Mouse (Mus musculus) hindbrain, embryonic 14.5 days (tissue): ENCODE measurements around the gene Gm49373. TPM values are rescaled to one million over a fixed set of nuclear protein-coding genes. Genes with fewer than 3 reads are reported as not detected.

Experiments used
- ATAC-seq: fragments of 200-750 bp; cut with Nextera tagmentation; 2 replicates; pipeline ENCODE4 v1.8.0; 2017; ENCODE audit warnings: moderate number of reproducible peaks, mild to moderate bottlenecking, moderate TSS enrichment, moderate library complexity; ENCODE audit not compliant: low FRiP score
- DNase-seq: peaks from one replicate; pipeline ENCODE4 v3.0.0-alpha.2; 2015; ENCODE audit warnings: low spot score
- H3K27ac ChIP-seq: fragments of 300-500 bp; sonication (generic); 2 replicates; pipeline ENCODE4 v1.5.1; 2014; ENCODE audit warnings: mild to moderate bottlenecking, moderate library complexity
- H3K27me3 ChIP-seq: fragments of 300-500 bp; sonication (generic); 2 replicates; pipeline ENCODE4 v1.6.1; 2014; ENCODE audit warnings: mild to moderate bottlenecking, low read length, mixed read lengths; ENCODE audit not compliant: control insufficient read depth, insufficient read depth
- H3K36me3 ChIP-seq: fragments of 300-500 bp; sonication (generic); replicated peaks from 2 replicates; pipeline ENCODE4 v1.6.1; 2014; ENCODE audit not compliant: control insufficient read depth, insufficient read depth
- H3K4me1 ChIP-seq: fragments of 300-500 bp; sonication (generic); replicated peaks from 2 replicates; pipeline ENCODE4 v1.6.1; 2014; ENCODE audit warnings: antibody characterized with exemption, low read length, mixed read lengths; ENCODE audit not compliant: control insufficient read depth, insufficient read depth
- H3K4me2 ChIP-seq: fragments of 300-500 bp; sonication (generic); replicated peaks from 2 replicates; pipeline ENCODE4 v1.6.1; 2014; ENCODE audit warnings: mild to moderate bottlenecking, moderate library complexity
- H3K4me3 ChIP-seq: fragments of 300-500 bp; sonication (generic); replicated peaks from 2 replicates; pipeline ENCODE4 v1.5.1; 2014; ENCODE audit warnings: mild to moderate bottlenecking, low read length
- H3K9ac ChIP-seq: fragments of 300-500 bp; sonication (generic); 2 replicates; pipeline ENCODE4 v1.6.1; 2014
- H3K9me3 ChIP-seq: fragments of 300-500 bp; sonication (generic); 2 replicates; pipeline ENCODE4 v1.6.1; 2016; ENCODE audit warnings: low read length; ENCODE audit not compliant: control insufficient read depth
- WGBS: fragments of 180-500 bp; shearing (Covaris S2); extraction: QIAGEN DNeasy Blood & Tissue Kit; methylation state at CpG from one replicate; pipeline ENCODE4 v1.1.7; 2014; 5-methylcytosine and 5-hydroxymethylcytosine counted together
- polyA plus RNA-seq: library from polyadenylated mRNA; unstranded; fragments of >200 nt; fragmentation: Nextera tagmentation; extraction: Ambion mirVana; gene quantifications from 2 replicates; pipeline ENCODE4 v1.2.1, GENCODE M21; 2014

Gene Gm49373
- polyA plus RNA-seq, 1 experiment from 2014 or later: 1.2 TPM

DNA sequence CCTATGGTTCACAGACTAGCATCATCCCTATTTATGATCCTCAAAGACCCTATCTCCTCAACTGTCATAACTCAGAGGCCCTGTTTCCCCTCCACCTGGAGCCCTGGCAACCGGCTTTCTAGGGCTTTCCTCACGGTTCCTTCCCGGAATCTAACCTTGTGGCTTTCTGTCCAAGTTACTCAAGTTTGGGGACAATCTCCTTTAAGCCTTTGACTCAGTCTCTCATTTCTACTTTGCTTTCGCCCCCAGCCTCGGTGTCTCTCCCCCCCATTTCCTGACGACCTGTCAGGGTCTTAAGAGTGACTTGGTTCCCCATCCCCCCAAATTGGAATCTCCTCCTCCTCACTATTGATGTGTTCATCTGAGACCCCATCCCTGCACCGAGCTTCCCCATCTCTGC, 40.4 kb downstream of the Gm49373 start:
- H3K4me3 ChIP-seq: peak overlapping the region; percentile 41
- peak overlapping the region; percentile 57 for H3K9ac ChIP-seq
- H3K4me2 ChIP-seq: peak overlapping the region; percentile 90
- ATAC-seq (no peak), DNase-seq (no peak)
- H3K27me3 ChIP-seq: peaks cover 87% of the 10 kb centered on the region
- H3K27ac ChIP-seq: no peak overlapping the region
- 5% methylated on average over 7 of the region's 7 CpGs for WGBS
- H3K9me3 ChIP-seq: no peaks in the 10 kb centered on the region
- H3K36me3 ChIP-seq: no peaks in the 10 kb centered on the region
- H3K4me1 ChIP-seq: peaks cover 45% of the 10 kb centered on the region

DNA sequence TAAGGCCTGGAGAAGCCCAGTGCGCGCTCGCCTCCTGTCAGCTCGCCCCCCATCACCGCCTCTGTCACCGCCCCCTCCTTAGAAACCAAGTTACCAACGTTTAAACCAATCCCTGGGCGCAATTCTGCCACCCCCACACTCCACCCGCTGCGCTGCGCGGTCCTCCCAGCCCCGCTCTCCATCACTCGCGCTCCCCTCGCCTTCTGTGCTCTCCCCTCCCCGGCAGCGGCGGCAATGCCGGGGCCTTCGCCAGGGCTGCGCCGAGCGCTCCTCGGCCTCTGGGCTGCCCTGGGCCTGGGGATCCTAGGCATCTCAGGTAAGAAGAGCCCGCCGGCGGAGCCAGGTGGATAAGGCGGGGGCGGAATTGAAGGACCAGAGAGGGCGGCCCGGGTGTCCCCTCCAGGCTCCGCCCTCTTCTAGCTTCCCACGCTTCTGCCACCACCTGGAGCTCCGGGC, 41.0 kb downstream of the Gm49373 start, which contains the start of gene Icam5:
Icam5 (plus strand) TSS at position 178 of the 456 bp plus-strand sequence.
- Histone ChIP-seq H3K36me3 (no peaks in the 10 kb centered on the region), H3K4me3 (peak within 1 kb of the TSS; percentile 41), H3K4me1 (peaks cover 40% of the 10 kb centered on the region), H3K4me2 (peak within 1 kb of the TSS; percentile 90), H3K27ac (no peak within 1 kb of the TSS), H3K27me3 (peaks cover 83% of the 10 kb centered on the region), H3K9ac (peak within 1 kb of the TSS; percentile 57), H3K9me3 (no peaks in the 10 kb centered on the region)
- WGBS: under 1% methylated on average over 34 of the region's 35 CpGs
- DNase-seq: no peak
- peak; percentile 44 for ATAC-seq

DNA sequence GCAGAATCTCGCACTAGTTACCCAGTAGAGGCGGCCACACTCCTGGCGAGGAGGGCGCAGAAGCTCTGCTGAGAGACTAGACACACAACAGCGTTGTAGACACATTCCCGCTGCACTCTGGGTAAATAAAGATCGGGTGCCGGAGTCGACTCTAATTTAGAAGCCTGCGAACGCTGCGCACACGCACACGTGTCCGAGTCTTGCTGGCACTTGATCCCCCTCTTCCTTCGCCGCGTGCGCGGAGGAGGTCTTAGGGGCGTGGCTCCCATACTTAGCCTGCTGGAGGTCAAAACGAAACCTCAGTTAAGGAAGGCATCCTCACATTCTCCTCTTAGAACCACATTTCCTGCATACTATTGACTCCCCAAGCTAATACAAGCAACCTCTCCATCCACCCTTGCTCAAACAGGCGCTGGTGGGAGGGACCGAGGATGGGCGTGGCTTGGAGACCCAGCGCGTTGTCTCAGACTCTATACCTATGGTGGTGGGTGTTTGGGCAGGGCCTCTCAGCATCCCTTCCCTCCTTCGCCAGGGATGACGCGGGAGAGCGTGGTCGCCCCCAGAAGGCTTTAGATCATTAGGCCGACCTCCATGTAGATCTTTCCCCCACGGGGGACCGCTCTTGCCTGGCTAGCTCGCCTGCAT, 41.5 kb downstream of the Gm49373 start:
- Histone ChIP-seq H3K36me3 (no peaks in the 10 kb centered on the region), H3K4me1 (peaks cover 34% of the 10 kb centered on the region), H3K9ac (peak overlapping the region; percentile 57), H3K27ac (no peak overlapping the region), H3K9me3 (no peaks in the 10 kb centered on the region), H3K4me3 (peak overlapping the region; percentile 41), H3K4me2 (peak overlapping the region; percentile 90), H3K27me3 (peaks cover 83% of the 10 kb centered on the region)
- ATAC-seq: peak; percentile 61
- DNase-seq: peak; percentile 55
- under 1% methylated on average over 36 of the region's 36 CpGs for WGBS

DNA sequence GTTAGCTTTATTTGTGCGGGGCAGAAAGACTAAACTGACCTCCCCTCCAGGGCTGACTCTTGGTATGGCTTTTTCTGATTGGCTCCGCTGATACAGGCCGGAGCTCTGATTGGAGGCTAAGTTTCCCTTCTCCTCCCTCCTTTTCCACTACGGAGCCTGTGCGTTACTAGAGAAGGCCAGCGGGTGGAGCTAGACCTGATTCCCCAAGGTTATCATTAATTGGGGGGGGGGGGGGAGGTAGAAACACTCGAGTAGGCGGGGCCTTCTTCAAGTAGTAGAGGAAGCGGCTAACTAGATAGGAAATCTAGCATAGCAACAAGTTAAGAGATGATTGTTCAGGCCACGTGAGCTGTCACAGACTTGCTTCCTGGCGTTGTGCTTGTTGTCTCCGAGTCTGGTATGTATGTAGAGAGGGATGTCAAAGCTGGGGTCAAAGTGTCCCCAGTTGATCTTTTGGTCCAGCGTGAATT, 42.1 kb downstream of the Gm49373 start:
- peak overlapping the region; percentile 90 for H3K4me2 ChIP-seq
- H3K27me3 ChIP-seq: peaks cover 78% of the 10 kb centered on the region
- no peaks in the 10 kb centered on the region for H3K36me3 ChIP-seq
- H3K9ac ChIP-seq: 0 out of 2 replicates have a peak overlapping the region, but pooled peaks have one; percentile 57
- no peaks in the 10 kb centered on the region for H3K9me3 ChIP-seq
- peak overlapping the region; percentile 41 for H3K4me3 ChIP-seq
- ATAC-seq: peak; percentile 44
- peak; percentile 79 for DNase-seq
- H3K27ac ChIP-seq: no peak overlapping the region
- under 1% methylated on average over 13 of the region's 13 CpGs for WGBS
- peaks cover 34% of the 10 kb centered on the region for H3K4me1 ChIP-seq

DNA sequence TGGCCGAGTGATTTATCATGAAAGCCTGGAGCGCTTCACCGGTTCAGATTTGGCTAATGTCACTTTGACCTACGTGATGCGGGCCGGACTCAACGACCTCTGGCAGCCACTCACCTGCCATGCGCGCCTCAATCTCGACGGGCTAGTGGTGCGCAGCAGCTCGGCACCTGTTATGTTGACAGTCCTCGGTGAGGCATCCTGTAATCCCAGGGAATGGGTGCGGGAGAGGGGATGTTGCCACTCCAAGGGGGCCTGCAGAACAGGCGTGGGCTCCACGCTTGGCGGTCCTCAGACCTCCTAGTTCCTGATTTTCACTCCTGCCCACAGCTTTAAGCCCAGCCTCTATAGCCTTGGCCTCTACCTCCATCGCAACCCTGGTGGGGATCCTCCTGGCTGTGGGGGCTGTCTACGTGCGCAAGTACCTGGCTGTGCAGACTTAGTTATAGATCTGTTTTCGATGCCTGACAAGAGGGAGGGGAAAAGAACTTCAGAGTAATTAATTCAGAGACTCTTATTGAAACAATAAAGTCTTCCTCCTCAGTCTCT, 42.8 kb downstream of the Gm49373 start:
- Histone ChIP-seq H3K9me3 (no peaks in the 10 kb centered on the region), H3K9ac (no peak overlapping the region), H3K27me3 (peaks cover 73% of the 10 kb centered on the region), H3K4me1 (peaks cover 30% of the 10 kb centered on the region), H3K27ac (no peak overlapping the region), H3K4me2 (peak overlapping the region; percentile 90), H3K36me3 (no peaks in the 10 kb centered on the region), H3K4me3 (no peak overlapping the region)
- WGBS: 23% methylated on average over 22 of the region's 22 CpGs
- no peak for ATAC-seq
- no peak for DNase-seq

DNA sequence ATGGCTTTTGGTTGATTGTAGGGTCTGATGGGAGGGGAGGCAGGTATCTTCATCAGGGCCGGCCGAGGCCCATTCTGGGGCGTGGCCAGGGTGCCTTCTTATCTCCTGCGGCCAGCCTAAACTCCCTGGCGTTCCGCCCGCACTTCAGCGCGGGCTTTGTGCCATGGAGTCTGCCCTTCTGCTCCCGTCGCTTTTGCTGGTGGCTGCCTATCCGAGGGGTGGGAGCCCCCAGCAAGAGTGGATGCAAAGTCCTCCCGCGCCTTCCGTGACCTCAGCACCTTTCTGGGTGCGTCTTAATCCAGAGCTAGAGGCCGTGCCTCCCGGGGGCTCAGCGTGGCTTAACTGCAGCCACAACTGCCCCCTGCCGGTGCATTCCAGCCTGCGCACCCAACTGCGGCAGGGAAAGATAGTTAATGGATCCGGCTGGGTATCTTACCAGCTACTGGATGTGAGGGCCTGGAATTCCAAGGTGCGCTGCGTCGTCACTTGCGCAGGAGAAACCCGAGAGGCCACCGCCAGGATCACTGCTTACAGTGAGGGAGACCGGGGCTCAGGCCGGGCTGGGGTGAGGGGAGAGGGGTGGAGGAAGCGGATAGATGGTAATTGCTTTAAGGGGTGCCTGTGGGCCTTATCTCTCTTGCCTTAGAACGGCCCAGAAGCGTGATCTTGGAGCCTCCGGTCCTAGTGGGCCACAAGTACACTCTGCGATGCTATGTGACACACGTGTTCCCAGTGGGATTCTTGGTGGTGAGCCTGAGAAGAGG, 43.4 kb downstream of the Gm49373 start, which contains the start of gene Icam4:
Icam4 (plus strand) TSS at position 83 of the 764 bp plus-strand sequence.
- no peak for ATAC-seq
- DNase-seq: peak; percentile 53
- WGBS: 3% methylated on average over 37 of the region's 37 CpGs
- Histone ChIP-seq H3K9me3 (no peaks in the 10 kb centered on the region), H3K27ac (no peak within 1 kb of the TSS), H3K4me3 (peak within 1 kb of the TSS; percentile 19), H3K9ac (0 out of 2 replicates have a peak within 1 kb of the TSS, but pooled peaks have one; percentile 20), H3K36me3 (no peaks in the 10 kb centered on the region), H3K27me3 (peaks cover 66% of the 10 kb centered on the region), H3K4me2 (peak within 1 kb of the TSS; percentile 44), H3K4me1 (peaks cover 29% of the 10 kb centered on the region)

DNA sequence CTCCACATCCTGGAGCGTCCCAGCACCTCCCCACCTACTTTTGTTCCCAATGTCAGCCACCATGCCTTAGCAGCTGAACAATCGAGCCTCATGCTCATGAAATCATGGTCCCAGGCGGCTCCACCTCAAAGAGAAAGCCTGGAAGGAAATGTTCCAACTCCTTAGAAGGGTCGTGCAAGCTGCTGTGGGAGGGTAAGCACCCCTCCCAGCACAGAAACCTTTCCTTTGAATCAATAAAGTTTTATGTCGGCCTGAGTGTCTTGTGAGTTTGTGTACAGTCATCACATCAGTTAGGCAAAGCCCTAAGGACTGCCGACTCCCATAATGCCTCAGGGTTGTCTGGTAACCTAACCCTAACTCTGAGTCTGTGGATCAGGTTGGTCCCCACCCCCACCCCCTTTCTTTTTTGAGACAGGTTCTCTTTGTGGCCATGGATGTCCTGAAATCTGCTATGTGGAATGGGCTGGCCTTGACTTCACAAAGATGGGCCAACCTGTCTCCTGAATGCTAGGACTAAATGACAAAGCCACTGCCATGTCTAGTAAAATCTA, 44.3 kb downstream of the Gm49373 start:
- H3K4me1 ChIP-seq: peaks cover 29% of the 10 kb centered on the region
- no peak for DNase-seq
- no peak overlapping the region for H3K27ac ChIP-seq
- no peak overlapping the region for H3K9ac ChIP-seq
- H3K36me3 ChIP-seq: no peaks in the 10 kb centered on the region
- WGBS: 74% methylated on average over 6 of the region's 6 CpGs
- no peaks in the 10 kb centered on the region for H3K9me3 ChIP-seq
- no peak for ATAC-seq
- H3K4me2 ChIP-seq: no peak overlapping the region
- H3K27me3 ChIP-seq: peaks cover 58% of the 10 kb centered on the region
- H3K4me3 ChIP-seq: no peak overlapping the region

DNA sequence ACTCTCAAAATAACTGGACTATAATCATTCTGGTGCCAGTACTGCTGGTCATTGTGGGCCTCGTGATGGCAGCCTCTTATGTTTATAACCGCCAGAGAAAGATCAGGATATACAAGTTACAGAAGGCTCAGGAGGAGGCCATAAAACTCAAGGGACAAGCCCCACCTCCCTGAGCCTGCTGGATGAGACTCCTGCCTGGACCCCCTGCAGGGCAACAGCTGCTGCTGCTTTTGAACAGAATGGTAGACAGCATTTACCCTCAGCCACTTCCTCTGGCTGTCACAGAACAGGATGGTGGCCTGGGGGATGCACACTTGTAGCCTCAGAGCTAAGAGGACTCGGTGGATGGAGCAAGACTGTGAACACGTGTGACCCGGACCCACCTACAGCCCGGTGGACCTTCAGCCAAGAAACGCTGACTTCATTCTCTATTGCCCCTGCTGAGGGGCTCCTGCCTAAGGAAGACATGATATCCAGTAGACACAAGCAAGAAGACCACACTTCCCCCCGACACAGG, 45.1 kb downstream of the Gm49373 start:
- ATAC-seq: no peak

More for the DNA sequence above, 45.1 kb downstream of the Gm49373 start:
- no peaks in the 10 kb centered on the region for H3K36me3 ChIP-seq
- no peaks in the 10 kb centered on the region for H3K9me3 ChIP-seq
- H3K4me3 ChIP-seq: no peak overlapping the region
- peaks cover 21% of the 10 kb centered on the region for H3K4me1 ChIP-seq
- H3K27me3 ChIP-seq: peaks cover 50% of the 10 kb centered on the region
- H3K9ac ChIP-seq: no peak overlapping the region
- no peak overlapping the region for H3K4me2 ChIP-seq
- 54% methylated on average over 8 of the region's 8 CpGs for WGBS
- H3K27ac ChIP-seq: no peak overlapping the region
- DNase-seq: no peak
